Mouse (Mus musculus): Measurements from ENCODE around the gene Mrpl54. TPM values are rescaled to one million over a fixed set of nuclear protein-coding genes. Genes with fewer than 3 reads are reported as not detected.

Gene Mrpl54
- total and polyA plus RNA-seq, 3 experiments: 137 to 421 (median 157) TPM

GRCm38 (mm10) chr10:81234206-81234605, 32.5 kb downstream of the Mrpl54 start:
- H3K27ac ChIP-seq (ENCODE audit: control insufficient read depth, low read depth, low read length): no peak overlapping the region
- H3K9ac ChIP-seq (ENCODE audit: control insufficient read depth, low read depth, low read length, poor library complexity, severe bottlenecking): no peak overlapping the region
- no peak for DNase-seq (ENCODE audit: low read depth, low spot score)
- peaks cover 0 to 12% of the 10 kb centered on the region in 2 experiments; a peak in 2 of 4 replicates for H3K4me1 ChIP-seq (ENCODE audit: control insufficient read depth in 1 of 2, insufficient read depth in 2 of 2, low read length in 2 of 2)
- no peaks in the 10 kb centered on the region for H3K79me2 ChIP-seq (ENCODE audit: control insufficient read depth, insufficient read depth, low read length, poor library complexity)
- no peak overlapping the region for H3K4me3 ChIP-seq (ENCODE audit: control insufficient read depth in 1 of 2, insufficient read depth in 1 of 2, low read depth in 2 of 2, low read length in 2 of 2)
- H3K36me3 ChIP-seq (ENCODE audit: control insufficient read depth in 1 of 2, insufficient read depth in 2 of 2, low read length in 2 of 2): peaks cover 0 to 7% of the 10 kb centered on the region in 2 experiments; a peak in 2 of 4 replicates
- H3K9me3 ChIP-seq (replicated peaks; ENCODE audit: insufficient read depth, low read length): no peaks in the 10 kb centered on the region
- TF ChIP-seq RCOR1 (IDR thresholded peaks at IDR 0.05; ENCODE audit: low read depth, low read length): no peak
- TF ChIP-seq POLR2AphosphoS2 (IDR thresholded peaks at IDR 0.05; ENCODE audit: low read length): no peak
- no peak for TF ChIP-seq ZKSCAN1 (IDR thresholded peaks at IDR 0.05; ENCODE audit: low read depth, low read length)
- TF ChIP-seq MEF2A (IDR thresholded peaks at IDR 0.05; ENCODE audit: extremely low read depth, insufficient replicate concordance, low read depth, low read length, poor library complexity, severe bottlenecking): no peak
- no peak for TF ChIP-seq TBP (IDR thresholded peaks at IDR 0.05; ENCODE audit: low read depth, low read length)
- TF ChIP-seq CTCF (IDR thresholded peaks at IDR 0.05 in 2 of 3, conservative IDR thresholded peaks at IDR 0.05 in 1 of 3; ENCODE audit: control insufficient read depth in 1 of 3, insufficient read depth in 1 of 3, low read depth in 2 of 3, low read length in 3 of 3, poor library complexity in 1 of 3, severe bottlenecking in 1 of 3): no peak
- no peak for TF ChIP-seq ZC3H11A (IDR thresholded peaks at IDR 0.05; ENCODE audit: low read depth, low read length)
- TF ChIP-seq NRF1 (IDR thresholded peaks at IDR 0.05; ENCODE audit: insufficient read depth, low read depth, low read length, poor library complexity, severe bottlenecking): no peak
- TF ChIP-seq CHD1 (IDR thresholded peaks at IDR 0.05; ENCODE audit: low read depth, low read length): no peak
- TF ChIP-seq BHLHE40 (IDR thresholded peaks at IDR 0.05; ENCODE audit: borderline replicate concordance, low read depth, low read length): no peak
- TF ChIP-seq HCFC1 (IDR thresholded peaks at IDR 0.05; ENCODE audit: low read depth, low read length): no peak
- TF ChIP-seq ELF1 (IDR thresholded peaks at IDR 0.05; ENCODE audit: low read depth, low read length): no peak
- peaks cover 0 to 2% of the 10 kb centered on the region in 2 experiments; a peak in 3 of 4 replicates for H3K27me3 ChIP-seq (ENCODE audit: control insufficient read depth in 1 of 2, insufficient read depth in 2 of 2, low read length in 2 of 2)

- Histone ChIP-seq H3K9ac (ENCODE audit: control insufficient read depth, low read depth, low read length, poor library complexity, severe bottlenecking) (peak overlapping the region; percentile 66), H3K36me3 (ENCODE audit: control insufficient read depth in 1 of 2, insufficient read depth in 2 of 2, low read length in 2 of 2) (peaks cover 0 to 7% of the 10 kb centered on the region in 2 experiments; a peak in 2 of 4 replicates), H3K4me1 (ENCODE audit: control insufficient read depth in 1 of 2, insufficient read depth in 2 of 2, low read length in 2 of 2) (peaks cover 0 to 12% of the 10 kb centered on the region in 2 experiments; a peak in 2 of 4 replicates), H3K9me3 (replicated peaks; ENCODE audit: insufficient read depth, low read length) (no peaks in the 10 kb centered on the region), H3K4me3 (ENCODE audit: control insufficient read depth in 1 of 2, insufficient read depth in 1 of 2, low read depth in 2 of 2, low read length in 2 of 2) (peak overlapping the region; percentile 58 to 79), H3K27ac (ENCODE audit: control insufficient read depth, low read depth, low read length) (0 out of 2 replicates have a peak overlapping the region, but pooled peaks have one; percentile 2), H3K27me3 (ENCODE audit: control insufficient read depth in 1 of 2, insufficient read depth in 2 of 2, low read length in 2 of 2) (peaks cover 6 to 7% of the 10 kb centered on the region in 2 experiments), H3K79me2 (ENCODE audit: control insufficient read depth, insufficient read depth, low read length, poor library complexity) (no peaks in the 10 kb centered on the region)
- no peak for DNase-seq (ENCODE audit: low read depth, low spot score)
- TF ChIP-seq SMC3 (IDR thresholded peaks at IDR 0.05; ENCODE audit: low read depth, low read length) (no peak), NELFE (IDR thresholded peaks at IDR 0.05; ENCODE audit: low read depth, low read length) (no peak), GATA1 (IDR thresholded peaks at IDR 0.05; ENCODE audit: low read depth, low read length) (no peak), CHD1 (IDR thresholded peaks at IDR 0.05; ENCODE audit: low read depth, low read length) (no peak), GABPA (IDR thresholded peaks at IDR 0.05; ENCODE audit: low read depth, low read length) (no peak), KAT2A (conservative IDR thresholded peaks at IDR 0.05; ENCODE audit: low read depth, low read length) (no peak), ZMIZ1 (IDR thresholded peaks at IDR 0.05; ENCODE audit: low read depth, low read length) (no peak)
These were observed 33.5 kb downstream of the Mrpl54 start for GRCm38 (mm10) chr10:81233226-81233585.

All from MEL (cell line).